ENCODE assay signal across 8 mouse cellular contexts in the genomic region with DNA sequence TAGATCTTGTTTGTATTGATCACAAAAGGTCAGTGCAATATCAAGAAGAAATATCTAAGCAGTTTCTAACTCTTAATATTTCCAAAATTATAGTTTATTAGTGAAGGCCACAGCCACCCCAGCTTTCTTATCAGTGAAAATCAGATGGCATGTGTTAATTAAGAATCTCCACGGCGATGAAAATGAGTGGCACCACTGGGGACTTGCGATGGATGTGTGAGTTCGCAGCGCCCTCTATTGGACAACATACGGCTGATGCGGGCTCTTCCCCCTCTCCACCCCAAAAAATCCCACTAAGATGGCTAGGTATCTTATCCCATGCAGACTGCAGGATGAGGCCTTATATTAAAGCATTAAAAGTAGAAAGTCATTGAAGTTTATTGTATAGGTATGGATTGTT. TPM values are rescaled to one million over a fixed set of nuclear protein-coding genes. Genes with fewer than 3 reads are reported as not detected.
DNase-seq lines count a peak whose midpoint lies in the region; ATAC-seq and TF ChIP-seq lines count a peak whose summit lies in the region.

No protein-coding gene starts in this region.

- no peak overlapping the region for H3K9ac ChIP-seq in forebrain, postnatal 0 days

- H3K4me2 ChIP-seq in forebrain, postnatal 0 days (ENCODE audit: low read depth) = no peak overlapping the region

- no peaks in the 10 kb centered on the region for H3K27me3 ChIP-seq in thymus, adult 2 months (ENCODE audit: control insufficient read depth, insufficient read depth, low read length)
- H3K27me3 ChIP-seq in forebrain, postnatal 0 days (ENCODE audit: insufficient read depth, low read length) = no peaks in the 10 kb centered on the region

- H3K9me3 ChIP-seq in forebrain, postnatal 0 days (ENCODE audit: low read length) = no peaks in the 10 kb centered on the region

- ATAC-seq in forebrain, postnatal 0 days = peak; percentile 79

- no peaks in the 10 kb centered on the region for H3K36me3 ChIP-seq in thymus, adult 2 months (ENCODE audit: control insufficient read depth, insufficient read depth, low read length)
- H3K36me3 ChIP-seq in forebrain, postnatal 0 days (ENCODE audit: insufficient read depth) = no peaks in the 10 kb centered on the region

- no peak overlapping the region for H3K4me3 ChIP-seq in thymus, adult 2 months (ENCODE audit: control insufficient read depth, insufficient read depth, low read length)
- H3K4me3 ChIP-seq in forebrain, postnatal 0 days (ENCODE audit: low read depth, low read length) = no peak overlapping the region

- DNase-seq in adrenal gland, postnatal 10 days = peak; percentile 10
- no peak for DNase-seq in adrenal gland, postnatal 4 days (ENCODE audit: low spot score in 2 of 2)
- DNase-seq in thymus, adult 2 months = peak; percentile 2
- no peak for DNase-seq in thymus, adult 18-20 months
- DNase-seq in forebrain, postnatal 0 days = peak; percentile 69
- DNase-seq in layer of hippocampus, adult 9-10 months (ENCODE audit: low spot score) = peak; percentile 22
- peak; percentile 42 for DNase-seq in naive thymus-derived CD4-positive, alpha-beta T cell, adult 2 months (ENCODE audit: low read depth)
- no peak for DNase-seq in urinary bladder, adult 18-20 months (ENCODE audit: low spot score in 2 of 2)

- TF ChIP-seq POLR2A in thymus, adult 2 months (IDR thresholded peaks at IDR 0.05; ENCODE audit: control insufficient read depth, extremely low read depth, insufficient read depth, low read length, poor library complexity) = no peak

- WGBS in thymus, adult 2 months = 7% methylated on average over 7 of the region's 7 CpGs
- WGBS in forebrain, postnatal 0 days = 4% methylated on average over 7 of the region's 7 CpGs

- no peak overlapping the region for H3K27ac ChIP-seq in thymus, adult 2 months (ENCODE audit: control insufficient read depth, insufficient read depth, low read length)
- H3K27ac ChIP-seq in forebrain, postnatal 0 days (ENCODE audit: low read depth, low read length) = no peak overlapping the region

- no peaks in the 10 kb centered on the region for H3K4me1 ChIP-seq in thymus, adult 2 months (replicated peaks; ENCODE audit: control insufficient read depth, insufficient read depth, low read length)
- H3K4me1 ChIP-seq in forebrain, postnatal 0 days (ENCODE audit: insufficient read depth) = no peaks in the 10 kb centered on the region

- no peak for TF ChIP-seq CTCF in thymus, adult 2 months (IDR thresholded peaks at IDR 0.05; ENCODE audit: borderline replicate concordance, control insufficient read depth, extremely low read depth, insufficient read depth, low read length, poor library complexity)
- peak; percentile 73 for TF ChIP-seq CTCF in forebrain, postnatal 0 days (IDR thresholded peaks at IDR 0.05; ENCODE audit: low read depth)

RNA-seq across cellular contexts. Expression of a gene that starts 49.9 kb away (rescaled TPM):
- total RNA-seq in adrenal gland, postnatal 10 days (2021) = 10 to 100 TPM in 1 of 2 experiments, 1 to 10 TPM in 1; 6.8 to 10.2 TPM
- 10 to 100 TPM; 10.8 to 11.1 TPM for total RNA-seq in adrenal gland, postnatal 4 days (2021)
- polyA plus RNA-seq in thymus, adult 2 months (2012; rRNA removed) = 0.73 and 0.97 TPM in 2 replicates
- 7.5 and 8.9 TPM in 2 replicates for total RNA-seq in forebrain, postnatal 0 days (2014; rRNA removed)
- polyA plus RNA-seq in forebrain, postnatal 0 days (2015; fragmentation: Nextera tagmentation; extraction: Ambion mirVana) = 4.3 and 5.4 TPM in 2 replicates

RNA-seq across cellular contexts. Expression of a gene that starts 51.0 kb away (rescaled TPM):
- 10 to 100 TPM; 12.8 to 18.6 TPM for total RNA-seq in adrenal gland, postnatal 10 days (2021)
- 10 to 100 TPM; 21.9 to 22.4 TPM for total RNA-seq in adrenal gland, postnatal 4 days (2021)
- 16.3 and 17.8 TPM in 2 replicates for polyA plus RNA-seq in thymus, adult 2 months (2012; rRNA removed)
- total RNA-seq in forebrain, postnatal 0 days (2014; rRNA removed) = 15.6 and 24.9 TPM in 2 replicates
- polyA plus RNA-seq in forebrain, postnatal 0 days (2015; fragmentation: Nextera tagmentation; extraction: Ambion mirVana) = 5.7 and 7.0 TPM in 2 replicates

Comparison
In these comparisons a context has a peak if more than half of its experiments do, and no peak if none do; other contexts are left out.
1. DNase-seq: peak in adrenal gland, postnatal 10 days (single experiment), thymus, adult 2 months (single experiment), forebrain, postnatal 0 days (single experiment), layer of hippocampus, adult 9-10 months (single experiment) and naive thymus-derived CD4-positive, alpha-beta T cell, adult 2 months (single experiment); none in adrenal gland, postnatal 4 days (0 of 2), thymus, adult 18-20 months (0 of 2) and urinary bladder, adult 18-20 months (0 of 2).